Mouse (Mus musculus) right cerebral cortex, postnatal 36 days (tissue): ENCODE measurements around the gene Cux2.
"Not testable (repeated sequence)": the region's sequence is repeated elsewhere in the genome, so short reads cannot be mapped to it uniquely, and the experiment has no call there.

Source experiments
- DNase-seq, 2 experiments: peaks; one replicate each; pipeline ENCODE4 v3.0.0; 2022; ENCODE audit warnings: low spot score in 2 of 2, mixed read lengths in 1 of 2

The Cux2 gene

GRCm38 (mm10) chr5:121871515-121872030 is 178.3 kb downstream of the Cux2 start:
- no peak for DNase-seq

- DNase-seq: no peak
These were observed 179.1 kb downstream of the Cux2 start for GRCm38 (mm10) chr5:121870832-121871231.

DNA sequence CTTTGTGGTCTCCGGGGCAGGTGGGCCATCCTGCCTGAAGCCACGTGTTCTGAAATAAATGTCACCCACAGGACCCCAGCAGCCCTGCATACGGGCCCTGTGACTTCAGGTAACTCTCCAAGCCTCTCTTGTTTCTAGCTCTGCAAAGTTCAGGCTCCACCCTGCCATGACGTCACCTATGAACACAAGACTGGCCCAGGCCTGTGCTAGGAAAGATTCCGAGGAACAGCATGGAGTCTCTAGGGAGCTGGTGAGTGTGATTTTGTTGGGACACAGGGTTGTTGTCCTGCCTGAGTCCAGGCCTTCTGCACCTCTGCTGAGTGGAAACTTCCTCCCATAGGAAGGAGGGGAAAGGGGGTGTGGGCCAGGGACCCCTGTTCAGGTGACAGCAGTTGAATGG is 181.9 kb downstream of the Cux2 start:
- no peak for DNase-seq

- no peak for DNase-seq
These were observed 185.6 kb downstream of the Cux2 start for GRCm38 (mm10) chr5:121864330-121864729.

DNA sequence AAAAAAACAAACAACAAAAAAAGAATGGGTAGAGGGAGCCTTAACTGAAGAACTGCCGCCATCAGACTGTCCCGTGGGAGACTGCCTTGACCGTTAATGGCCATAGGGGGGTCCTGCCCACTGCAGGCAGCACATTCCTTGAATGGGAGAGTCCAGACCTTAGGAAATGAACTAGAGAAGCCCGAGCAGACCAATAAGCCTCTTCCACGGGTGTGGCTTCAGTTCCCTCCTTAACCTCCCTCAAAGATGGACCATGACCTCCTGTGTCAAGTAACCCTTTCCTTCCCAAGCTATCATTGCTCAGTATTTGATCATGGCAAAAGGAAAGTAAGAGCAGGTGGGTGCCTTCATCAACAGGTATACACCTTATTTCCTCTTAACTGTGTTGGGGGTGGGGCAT is 187.9 kb downstream of the Cux2 start:
- no peak for DNase-seq

DNA sequence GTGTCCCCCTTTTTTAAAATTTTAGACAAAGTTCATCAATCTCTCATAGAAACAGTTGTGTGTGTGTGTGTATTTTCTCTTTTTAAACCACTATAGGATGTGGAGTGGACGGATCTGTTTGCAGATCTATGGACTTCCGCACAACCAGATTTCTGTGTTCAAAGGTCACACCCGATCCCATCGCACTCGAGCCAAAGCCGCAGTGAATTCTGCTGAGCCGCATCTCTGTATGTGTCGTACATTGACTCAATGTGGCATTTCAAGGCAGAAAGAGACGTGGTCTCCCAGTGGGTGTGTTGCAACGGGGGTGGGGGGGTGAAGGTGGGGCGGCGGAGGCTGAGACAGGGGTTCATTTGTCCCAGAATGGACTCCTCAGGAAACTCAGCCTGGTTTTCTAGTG is 191.5 kb downstream of the Cux2 start:
- no peak for DNase-seq

- DNase-seq: no peak
These were observed 193.2 kb downstream of the Cux2 start for GRCm38 (mm10) chr5:121856740-121857139.

DNA sequence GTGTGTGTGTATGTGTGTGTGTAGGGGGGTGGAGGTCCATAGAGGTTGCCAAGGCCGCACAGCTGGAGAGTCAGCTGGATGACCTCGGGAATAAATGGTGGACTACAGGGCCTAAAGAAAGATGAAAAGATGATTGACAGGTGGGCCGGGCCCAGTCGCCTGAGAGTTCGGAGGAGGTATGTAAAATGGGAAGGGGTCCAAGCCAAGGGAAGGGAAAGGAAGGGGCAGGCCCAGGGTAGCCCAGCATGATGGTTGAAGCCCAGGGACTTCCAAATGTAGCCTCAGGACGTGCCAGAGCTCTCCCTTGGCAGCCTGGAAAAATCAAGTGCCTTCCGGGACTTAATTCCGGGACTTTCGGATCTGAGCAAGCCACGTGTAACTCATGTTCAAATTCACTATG is 195.1 kb downstream of the Cux2 start:
- no peak for DNase-seq

GRCm38 (mm10) chr5:121853368-121854051 is 196.4 kb downstream of the Cux2 start:
- no peak for DNase-seq

- no peak for DNase-seq
These were observed 200.2 kb downstream of the Cux2 start for GRCm38 (mm10) chr5:121849478-121850349.

- DNase-seq: peak; percentile 82 to 85
These were observed 201.2 kb downstream of the Cux2 start, which contains the start of gene Pheta1 for GRCm38 (mm10) chr5:121848743-121849142. TSS of gene Pheta1 (plus strand) at chr5:121848984.

GRCm38 (mm10) chr5:121848035-121848519 is 201.8 kb downstream of the Cux2 start:
- DNase-seq: no peak

DNA sequence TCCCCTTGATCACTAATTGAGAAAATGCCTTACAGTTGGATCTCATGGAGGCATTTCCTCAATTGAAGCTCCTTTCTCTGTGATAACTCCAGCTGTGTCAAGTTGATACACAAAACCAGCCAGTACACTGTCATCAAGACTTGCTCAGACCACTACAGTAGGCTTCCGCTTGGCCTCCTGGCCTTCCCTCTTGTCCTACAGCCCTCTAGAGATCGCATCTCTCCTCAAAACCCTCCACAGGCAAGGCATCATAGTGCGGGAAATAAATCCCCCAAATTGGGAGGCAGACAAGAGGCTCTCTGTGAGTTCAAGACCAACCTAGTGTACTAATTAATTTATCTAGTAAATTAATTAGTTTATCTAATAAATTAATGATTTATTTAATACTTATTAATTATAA is 202.6 kb downstream of the Cux2 start:
- DNase-seq: not testable (repeated sequence)

- no peak for DNase-seq
These were observed 203.6 kb downstream of the Cux2 start for GRCm38 (mm10) chr5:121846322-121846721.

- no peak for DNase-seq
These were observed 204.5 kb downstream of the Cux2 start for GRCm38 (mm10) chr5:121845361-121845760.

- DNase-seq: no peak
These were observed 206.6 kb downstream of the Cux2 start for GRCm38 (mm10) chr5:121843138-121843905.

- DNase-seq: peak in 1 of 2 experiments; percentile 61
These were observed 207.2 kb downstream of the Cux2 start for GRCm38 (mm10) chr5:121842665-121843118.

- DNase-seq: no peak
These were observed 207.9 kb downstream of the Cux2 start for GRCm38 (mm10) chr5:121841973-121842372.

DNA sequence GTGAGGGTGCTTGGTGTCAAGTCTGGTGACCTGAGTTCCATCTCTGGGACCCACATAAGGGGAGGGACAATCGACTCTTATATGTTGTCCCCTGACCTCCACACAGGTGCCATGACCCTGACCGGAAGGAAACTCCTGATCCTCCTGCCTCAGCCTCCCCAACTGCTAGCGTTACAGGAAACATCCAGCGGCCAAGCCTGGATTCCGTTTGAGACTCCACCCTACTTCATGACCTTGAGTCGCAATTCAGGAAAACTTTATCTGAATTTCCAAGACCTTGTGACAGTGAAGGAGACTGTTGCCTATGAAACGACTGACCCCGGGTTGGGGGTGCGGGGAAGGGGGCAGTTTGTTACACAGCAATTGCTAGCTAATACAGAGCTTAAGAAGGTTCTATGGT is 208.4 kb downstream of the Cux2 start:
- DNase-seq: no peak

- no peak for DNase-seq
These were observed 210.8 kb downstream of the Cux2 start for GRCm38 (mm10) chr5:121839128-121839473.

GRCm38 (mm10) chr5:121838341-121839127 is 211.4 kb downstream of the Cux2 start:
- DNase-seq: no peak
